Mouse (Mus musculus) stomach, postnatal 0 days (tissue): Measurements from ENCODE around the gene Klrb1c.
"Not testable (repeated sequence)": the region's sequence is repeated elsewhere in the genome, so short reads cannot be mapped to it uniquely, and the experiment has no call there.

Source experiments
- CTCF ChIP-seq: IDR thresholded peaks from 2 replicates; pipeline ENCODE4 v1.5.1; 2016; ENCODE audit warnings: antibody characterized with exemption, low read depth, mild to moderate bottlenecking, moderate library complexity
- EP300 ChIP-seq: optimal IDR thresholded peaks from 2 replicates; pipeline ENCODE3; 2016; ENCODE audit warnings: antibody characterized with exemption

- not testable (repeated sequence) for TF ChIP-seq CTCF, EP300
Measured at GRCm38 (mm10) chr6:128760016-128760415, 29.0 kb downstream of the Klrb1c start.
